Mouse (Mus musculus) stomach, postnatal 0 days (tissue): Measurements from ENCODE around the gene Mia3. TPM values are rescaled to one million over a fixed set of nuclear protein-coding genes. Genes with fewer than 3 reads are reported as not detected.
"Not testable (repeated sequence)": the region's sequence is repeated elsewhere in the genome, so short reads cannot be mapped to it uniquely, and the experiment has no call there.

Experiments used
- ATAC-seq: fragments of 200-750 bp; cut with Nextera tagmentation; 2 replicates; pipeline ENCODE4 v1.8.0; 2017; ENCODE audit not compliant: low FRiP score, low TSS enrichment
- DNase-seq: peaks from one replicate; pipeline ENCODE4 v3.0.0-alpha.2; 2016; ENCODE audit warnings: low spot score
- H3K27ac ChIP-seq: fragments of 300-500 bp; sonication (generic); replicated peaks from 2 replicates; pipeline ENCODE4 v1.5.1; 2014; ENCODE audit warnings: mild to moderate bottlenecking, control low read depth
- H3K27me3 ChIP-seq: fragments of 300-500 bp; sonication (generic); 2 replicates; pipeline ENCODE4 v1.6.1; 2014; ENCODE audit warnings: low read length; ENCODE audit not compliant: control insufficient read depth, insufficient read depth
- H3K36me3 ChIP-seq: fragments of 300-500 bp; sonication (generic); 2 replicates; pipeline ENCODE4 v1.6.1; 2014; ENCODE audit warnings: low read length, mixed read lengths; ENCODE audit not compliant: control insufficient read depth, insufficient read depth
- H3K4me1 ChIP-seq: fragments of 300-500 bp; sonication (generic); replicated peaks from 2 replicates; pipeline ENCODE4 v1.6.1; 2014; ENCODE audit warnings: antibody characterized with exemption; ENCODE audit not compliant: control insufficient read depth, insufficient read depth
- H3K4me2 ChIP-seq: fragments of 300-500 bp; sonication (generic); replicated peaks from 2 replicates; pipeline ENCODE4 v1.6.1; 2014; ENCODE audit warnings: low read depth, mild to moderate bottlenecking, control low read depth, moderate library complexity
- H3K4me3 ChIP-seq: fragments of 300-500 bp; sonication (generic); 2 replicates; pipeline ENCODE4 v1.5.1; 2014; ENCODE audit warnings: low read depth, low read length, control low read depth
- H3K9ac ChIP-seq: fragments of 300-500 bp; sonication (generic); 2 replicates; pipeline ENCODE4 v1.6.1; 2014; ENCODE audit warnings: mild to moderate bottlenecking, low read length, control low read depth, mixed read lengths
- H3K9me3 ChIP-seq: fragments of 300-500 bp; sonication (generic); 2 replicates; pipeline ENCODE4 v1.6.1; 2016; ENCODE audit warnings: low read length; ENCODE audit not compliant: control insufficient read depth
- CTCF ChIP-seq: IDR thresholded peaks from 2 replicates; pipeline ENCODE4 v1.5.1; 2016; ENCODE audit warnings: antibody characterized with exemption, low read depth, mild to moderate bottlenecking, moderate library complexity
- EP300 ChIP-seq: optimal IDR thresholded peaks from 2 replicates; pipeline ENCODE3; 2016; ENCODE audit warnings: antibody characterized with exemption
- WGBS: fragments of 180-500 bp; shearing (Covaris S2); extraction: QIAGEN DNeasy Blood & Tissue Kit; methylation state at CpG from one replicate; pipeline ENCODE4 v1.1.7; 2014; 5-methylcytosine and 5-hydroxymethylcytosine counted together
- polyA plus RNA-seq: library from polyadenylated mRNA; unstranded; fragments of >200 nt; fragmentation: Nextera tagmentation; extraction: Ambion mirVana; gene quantifications from 2 replicates; pipeline ENCODE4 v1.2.1, GENCODE M21; 2015

Mia3 gene
- polyA plus RNA-seq, 1 experiment from 2014 or later: 56.9 TPM

DNA sequence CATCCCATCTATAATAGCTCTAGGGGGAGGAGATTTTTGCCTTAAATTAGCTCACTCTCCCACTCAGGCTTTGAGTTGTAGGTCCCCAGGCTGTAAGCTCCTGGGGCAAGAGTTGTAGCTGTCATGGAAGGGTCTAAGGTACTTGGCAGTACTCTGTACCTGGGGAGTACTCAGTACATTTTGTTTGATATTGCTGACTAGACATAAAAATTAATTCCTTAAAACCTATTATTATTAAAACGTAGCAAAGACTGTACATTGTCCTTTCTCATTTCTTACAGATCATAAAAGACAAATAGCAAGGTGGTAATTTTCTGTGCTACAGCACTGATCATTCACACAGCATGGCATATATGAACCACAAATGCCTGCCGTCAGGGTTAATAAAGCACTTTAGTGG is 45.4 kb downstream of the Mia3 start:
- H3K4me2 ChIP-seq: no peak overlapping the region
- H3K4me3 ChIP-seq: no peak overlapping the region
- 95% methylated on average over 2 of the region's 2 CpGs for WGBS
- TF ChIP-seq EP300 (no peak), CTCF (no peak)
- ATAC-seq: no peak
- H3K27ac ChIP-seq: no peak overlapping the region
- peaks cover 14% of the 10 kb centered on the region for H3K36me3 ChIP-seq
- DNase-seq: no peak
- H3K4me1 ChIP-seq: no peaks in the 10 kb centered on the region
- H3K27me3 ChIP-seq: no peaks in the 10 kb centered on the region
- no peak overlapping the region for H3K9ac ChIP-seq
- H3K9me3 ChIP-seq: no peaks in the 10 kb centered on the region

DNA sequence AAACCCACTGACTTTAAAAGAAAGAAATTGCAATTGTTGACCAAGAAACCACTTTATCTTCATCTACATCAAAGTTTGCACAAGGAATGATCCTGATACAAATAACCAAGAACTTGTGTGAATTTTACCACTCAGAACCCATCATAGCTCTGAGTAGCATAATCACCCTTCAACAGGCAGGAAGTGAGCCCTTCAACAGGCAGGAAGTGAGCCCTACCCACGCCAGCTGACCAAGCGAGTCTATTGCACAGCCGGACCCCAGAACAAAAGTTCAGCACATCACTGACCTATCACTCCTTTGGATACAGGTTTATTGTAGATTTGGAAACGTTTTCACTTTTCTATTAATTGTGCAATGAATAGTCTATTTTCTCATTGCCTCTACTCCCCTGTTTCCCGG is 46.9 kb downstream of the Mia3 start:
- H3K4me2 ChIP-seq, H3K4me1 ChIP-seq, H3K4me3 ChIP-seq, H3K9ac ChIP-seq, H3K27me3 ChIP-seq, ATAC-seq, H3K9me3 ChIP-seq, DNase-seq, H3K27ac ChIP-seq, H3K36me3 ChIP-seq: not testable (repeated sequence)
- 85% methylated on average over 5 of the region's 5 CpGs for WGBS

DNA sequence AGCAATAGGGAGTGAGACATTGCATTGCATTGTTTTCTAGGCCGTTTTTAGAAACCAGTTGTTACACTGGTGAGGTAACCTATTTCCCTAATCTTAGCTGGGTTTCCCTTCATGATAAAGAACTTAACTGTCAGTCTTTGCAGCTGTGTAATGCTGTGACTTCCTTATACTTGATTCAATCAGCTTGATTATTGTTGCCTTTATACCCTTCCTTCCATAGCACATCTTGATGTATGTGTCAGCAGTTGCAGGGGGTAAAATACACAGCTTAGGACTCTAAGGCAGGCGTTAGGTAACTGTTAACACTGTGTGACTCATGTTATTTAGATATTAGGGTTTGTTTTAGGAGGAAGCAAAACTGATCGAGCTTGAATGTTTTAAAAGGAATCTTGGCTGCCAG is 48.6 kb downstream of the Mia3 start:
- H3K9me3 ChIP-seq: no peaks in the 10 kb centered on the region
- ATAC-seq (peak; percentile 88), DNase-seq (no peak)
- H3K36me3 ChIP-seq: peaks cover 3% of the 10 kb centered on the region; the same call in 1 of the 2 replicates
- no peak overlapping the region for H3K9ac ChIP-seq
- no peak overlapping the region for H3K4me3 ChIP-seq
- H3K27ac ChIP-seq: no peak overlapping the region
- no peaks in the 10 kb centered on the region for H3K4me1 ChIP-seq
- TF ChIP-seq EP300 (no peak), CTCF (no peak)
- no peak overlapping the region for H3K4me2 ChIP-seq
- no peaks in the 10 kb centered on the region for H3K27me3 ChIP-seq
- WGBS: 38% methylated on average over 3 of the region's 3 CpGs

DNA sequence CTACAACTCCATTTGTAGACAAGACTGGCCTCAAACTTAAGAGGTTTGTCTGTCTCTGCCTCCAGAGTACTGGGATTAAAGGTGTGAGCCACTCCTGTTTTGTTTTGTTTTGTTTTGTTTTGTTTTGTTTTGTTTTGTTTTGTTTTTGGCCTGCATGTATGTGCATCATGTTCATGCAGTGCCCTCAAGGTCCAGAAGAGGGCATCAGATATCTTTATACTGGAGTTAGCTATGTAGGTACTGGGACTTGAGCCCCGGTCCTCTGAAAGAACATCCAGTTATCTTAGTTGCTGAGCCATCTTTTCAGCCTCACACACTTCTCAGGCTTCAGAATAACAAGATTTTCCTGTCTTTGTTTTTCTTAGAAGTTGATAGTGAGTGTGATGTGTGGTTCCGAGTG is 53.6 kb downstream of the Mia3 start:
- DNase-seq (no peak), ATAC-seq (no peak)
- H3K9ac ChIP-seq: no peak overlapping the region
- H3K27ac ChIP-seq: no peak overlapping the region
- WGBS: 92% methylated on average over 2 of the region's 2 CpGs
- no peak overlapping the region for H3K4me2 ChIP-seq
- no peaks in the 10 kb centered on the region for H3K27me3 ChIP-seq
- peaks cover 4% of the 10 kb centered on the region; the same call in 1 of the 2 replicates for H3K36me3 ChIP-seq
- no peak overlapping the region for H3K4me3 ChIP-seq
- no peaks in the 10 kb centered on the region for H3K4me1 ChIP-seq
- no peaks in the 10 kb centered on the region for H3K9me3 ChIP-seq
- no peak for TF ChIP-seq EP300
- TF ChIP-seq CTCF: peak; percentile 50

DNA sequence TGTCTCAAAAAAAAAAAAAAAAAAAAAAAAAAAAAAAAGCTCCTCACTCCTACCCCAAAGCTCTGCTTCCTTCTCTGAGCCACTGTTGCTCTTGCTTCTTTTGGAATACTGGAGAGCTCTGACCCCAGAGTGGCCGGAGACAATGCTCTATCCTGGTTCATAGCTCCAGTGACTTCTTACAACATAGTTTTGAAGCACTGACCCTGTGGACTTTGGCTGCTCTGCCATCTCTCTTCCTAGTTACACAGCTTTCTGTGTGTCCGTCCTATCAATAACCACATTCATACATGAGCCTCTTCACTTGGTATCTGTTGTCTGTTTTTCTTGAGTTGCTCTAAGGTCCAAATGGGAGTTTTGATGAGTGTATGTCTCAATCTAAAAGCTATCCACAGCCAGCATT is 57.3 kb downstream of the Mia3 start:
- Histone ChIP-seq H3K4me3 (no peak overlapping the region), H3K27ac (no peak overlapping the region), H3K9me3 (no peaks in the 10 kb centered on the region), H3K4me2 (no peak overlapping the region), H3K36me3 (peaks cover 10% of the 10 kb centered on the region; the same call in 1 of the 2 replicates), H3K4me1 (no peaks in the 10 kb centered on the region), H3K27me3 (no peaks in the 10 kb centered on the region), H3K9ac (no peak overlapping the region)
- 88% methylated on average over 2 of the region's 2 CpGs for WGBS
- TF ChIP-seq EP300 (no peak), CTCF (no peak)
- ATAC-seq (no peak), DNase-seq (no peak)

DNA sequence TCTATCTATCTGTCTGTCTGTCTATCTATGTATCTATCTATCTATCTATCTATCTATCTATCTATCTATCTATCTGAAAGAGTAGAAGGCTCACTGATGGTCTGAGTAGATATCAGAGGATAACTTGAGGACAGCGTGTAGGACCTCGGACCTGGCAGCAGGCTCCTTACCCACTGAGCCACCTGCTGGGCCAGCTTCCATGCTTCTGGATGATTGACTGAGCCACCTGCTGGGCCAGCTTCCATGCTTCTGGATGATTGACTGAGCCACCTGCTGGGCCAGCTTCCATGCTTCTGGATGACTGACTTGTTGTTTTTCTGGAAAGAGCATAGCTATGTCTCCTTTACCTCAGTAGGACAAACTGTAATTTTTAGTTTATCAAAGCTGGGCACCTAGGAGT is 59.8 kb downstream of the Mia3 start:
- not testable (repeated sequence) for H3K9me3 ChIP-seq, H3K36me3 ChIP-seq, H3K27me3 ChIP-seq, H3K4me3 ChIP-seq, H3K27ac ChIP-seq, H3K4me1 ChIP-seq, H3K9ac ChIP-seq, DNase-seq, ATAC-seq, H3K4me2 ChIP-seq
- 94% methylated on average over 2 of the region's 2 CpGs for WGBS
